Mouse (Mus musculus) ES-E14 (cell line): ENCODE measurements around the gene Cox19.

ENCODE experiments used
- HCFC1 ChIP-seq: IDR thresholded peaks from 2 replicates; pipeline ENCODE4 v1.6.1; 2012; ENCODE audit warnings: low read length, inconsistent platforms, borderline replicate concordance; ENCODE audit not compliant: insufficient read depth
- ZNF384 ChIP-seq: IDR thresholded peaks from 2 replicates; pipeline ENCODE4 v1.6.1; 2012; ENCODE audit warnings: low read depth, low read length, inconsistent platforms

- TF ChIP-seq ZNF384 = no peak
- TF ChIP-seq HCFC1 = no peak
Observed at GRCm38 (mm10) chr5:139395528-139395927, 44.3 kb upstream of the Cox19 start.
